ENCODE assay signal across 8 mouse cellular contexts in the genomic region with DNA sequence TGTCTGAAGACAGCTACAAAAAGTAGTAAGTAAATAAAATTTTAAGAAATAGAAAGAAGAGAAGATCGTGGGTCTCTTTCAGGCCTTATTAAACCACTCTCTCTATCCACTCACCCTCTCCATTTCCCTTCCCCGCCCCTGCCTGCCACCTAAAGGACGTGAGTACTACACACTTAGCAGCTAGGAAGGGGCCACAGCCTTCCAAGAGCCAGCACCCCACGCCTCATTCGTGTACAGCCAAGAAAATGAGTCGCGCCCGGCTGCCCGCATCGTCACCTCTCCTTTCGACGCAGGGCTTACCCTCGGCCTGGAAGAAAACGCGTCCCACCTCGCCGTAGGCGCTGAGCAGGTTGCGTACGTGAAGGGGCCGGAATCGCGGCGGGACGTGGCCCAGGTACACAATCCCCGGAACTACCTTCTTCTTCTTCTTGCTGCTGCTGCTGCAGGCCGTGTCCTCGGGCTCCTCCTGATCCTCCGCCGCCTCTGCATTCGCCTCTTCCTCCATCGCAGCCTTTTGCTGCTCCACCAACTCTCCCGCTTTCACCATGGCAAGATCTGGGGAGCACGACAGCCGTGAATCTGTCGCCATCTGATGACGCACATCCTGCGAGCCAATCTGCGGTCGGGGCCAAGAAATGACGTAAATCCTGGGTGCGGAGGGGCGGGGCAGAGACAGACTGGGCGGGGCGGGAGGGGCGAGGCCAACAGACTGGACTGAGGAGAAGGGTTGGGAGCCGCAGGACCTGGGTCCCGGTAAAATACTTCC. TPM values are rescaled to one million over a fixed set of nuclear protein-coding genes. Genes with fewer than 3 reads are reported as not detected.
DNase-seq lines count a peak whose midpoint lies in the region; ATAC-seq and TF ChIP-seq lines count a peak whose summit lies in the region.

A gene (minus strand): TSS at position 581 of the 766 bp plus-strand sequence.

- no peak for TF ChIP-seq EP300 in heart, adult 2 months (IDR thresholded peaks at IDR 0.05; ENCODE audit: insufficient read depth, low read depth, low read length)

- no peaks in the 10 kb centered on the region for H3K79me2 ChIP-seq in heart, adult 2 months (replicated peaks; ENCODE audit: control insufficient read depth, insufficient read depth, low read length)

- peak within 1 kb of the TSS; percentile 67 for H3K9ac ChIP-seq in embryonic facial prominence, embryonic 12.5 days
- H3K9ac ChIP-seq in heart, adult 2 months (ENCODE audit: low read depth, low read length): peak within 1 kb of the TSS; percentile 76
- peak within 1 kb of the TSS; percentile 86 for H3K9ac ChIP-seq in limb, embryonic 14.5 days (ENCODE audit: low read depth, low read length, severe bottlenecking)
- peak within 1 kb of the TSS; percentile 77 for H3K9ac ChIP-seq in midbrain, embryonic 16.5 days (ENCODE audit: low read depth, low read length)

- 0% methylated on average over 48 of the region's 48 CpGs for WGBS in embryonic facial prominence, embryonic 12.5 days
- WGBS in heart, adult 2 months: under 1% methylated on average over 48 of the region's 48 CpGs
- WGBS in kidney, adult 2 months: under 1% methylated on average over 48 of the region's 48 CpGs
- 1% methylated on average over 40 of the region's 48 CpGs for WGBS in limb, embryonic 14.5 days
- WGBS in midbrain, embryonic 16.5 days: under 1% methylated on average over 48 of the region's 48 CpGs
- 1% methylated on average over 48 of the region's 48 CpGs for WGBS in spleen, adult 2 months

- peaks cover 33% of the 10 kb centered on the region for H3K36me3 ChIP-seq in embryonic facial prominence, embryonic 12.5 days
- no peaks in the 10 kb centered on the region for H3K36me3 ChIP-seq in heart, adult 2 months (ENCODE audit: control insufficient read depth, insufficient read depth, low read length)
- no peaks in the 10 kb centered on the region; the same call in 1 of the 2 replicates for H3K36me3 ChIP-seq in kidney, adult 2 months (ENCODE audit: control insufficient read depth, insufficient read depth, low read length)
- peaks cover 35% of the 10 kb centered on the region for H3K36me3 ChIP-seq in limb, embryonic 14.5 days (ENCODE audit: control insufficient read depth, insufficient read depth, low read length)
- H3K36me3 ChIP-seq in midbrain, embryonic 16.5 days (ENCODE audit: control insufficient read depth, insufficient read depth, low read length): peaks cover 7% of the 10 kb centered on the region; the same call in 1 of the 2 replicates
- peaks cover 11% of the 10 kb centered on the region for H3K36me3 ChIP-seq in spleen, adult 2 months (ENCODE audit: control insufficient read depth, insufficient read depth, low read length)

- H3K27ac ChIP-seq in embryonic facial prominence, embryonic 12.5 days: peak within 1 kb of the TSS; percentile 65; the same call in 1 of the 2 replicates
- peak within 1 kb of the TSS; percentile 72 for H3K27ac ChIP-seq in heart, adult 2 months
- peak within 1 kb of the TSS; percentile 43; the same call in 1 of the 2 replicates for H3K27ac ChIP-seq in kidney, adult 2 months (ENCODE audit: insufficient read depth, low read depth, low read length)
- peak within 1 kb of the TSS; percentile 67 for H3K27ac ChIP-seq in limb, embryonic 14.5 days (replicated peaks; ENCODE audit: low read depth, low read length)
- peak within 1 kb of the TSS; percentile 73 for H3K27ac ChIP-seq in midbrain, embryonic 16.5 days (ENCODE audit: low read length)
- H3K27ac ChIP-seq in spleen, adult 2 months (ENCODE audit: insufficient read depth, low read length): peak within 1 kb of the TSS; percentile 69

- intact Hi-C loops in heart, adult 2 months (cut with DNase I): loop anchor here (1.0 to 5.0 kb wide), 3 partner anchors 55 to 339 kb away; a partner anchor contains a TSS

- H3K9me3 ChIP-seq in embryonic facial prominence, embryonic 12.5 days: no peaks in the 10 kb centered on the region
- H3K9me3 ChIP-seq in limb, embryonic 14.5 days (ENCODE audit: control insufficient read depth, low read length): no peaks in the 10 kb centered on the region
- no peaks in the 10 kb centered on the region for H3K9me3 ChIP-seq in midbrain, embryonic 16.5 days (replicated peaks; ENCODE audit: control insufficient read depth, low read length, poor library complexity, severe bottlenecking)

- peak within 1 kb of the TSS; percentile 75 for H3K4me2 ChIP-seq in embryonic facial prominence, embryonic 12.5 days (replicated peaks)
- peak within 1 kb of the TSS; percentile 90 for H3K4me2 ChIP-seq in limb, embryonic 14.5 days (replicated peaks; ENCODE audit: low read depth, low read length, severe bottlenecking)
- peak within 1 kb of the TSS; percentile 95 for H3K4me2 ChIP-seq in midbrain, embryonic 16.5 days (ENCODE audit: low read length)

- ATAC-seq in embryonic facial prominence, embryonic 12.5 days (ENCODE audit: insufficient number of reproducible peaks, insufficient read depth, low FRiP score, low TSS enrichment): peak; percentile 87
- peak; percentile 83 for ATAC-seq in limb, embryonic 14.5 days (ENCODE audit: low FRiP score, low read depth)
- peak; percentile 89 for ATAC-seq in midbrain, embryonic 16.5 days

- no peak for TF ChIP-seq CTCF in heart, adult 2 months (IDR thresholded peaks at IDR 0.05)
- no peak for TF ChIP-seq CTCF in kidney, adult 2 months (conservative IDR thresholded peaks at IDR 0.05; ENCODE audit: insufficient read depth, insufficient read length, low read depth, low read length)
- TF ChIP-seq CTCF in spleen, adult 2 months (IDR thresholded peaks at IDR 0.05; ENCODE audit: extremely low read depth, insufficient read depth, insufficient read length, insufficient replicate concordance): no peak

- H3K4me1 ChIP-seq in embryonic facial prominence, embryonic 12.5 days: peaks cover 13% of the 10 kb centered on the region; the same call in 1 of the 2 replicates
- peaks cover 1% of the 10 kb centered on the region; the same call in 1 of the 2 replicates for H3K4me1 ChIP-seq in heart, adult 2 months (ENCODE audit: control insufficient read depth, insufficient read depth, low read length)
- H3K4me1 ChIP-seq in kidney, adult 2 months (ENCODE audit: control insufficient read depth, insufficient read depth, low read length): no peaks in the 10 kb centered on the region; the same call in 1 of the 2 replicates
- H3K4me1 ChIP-seq in limb, embryonic 14.5 days (ENCODE audit: control insufficient read depth, insufficient read depth, low read length): peaks cover 7% of the 10 kb centered on the region; the same call in 1 of the 2 replicates
- peaks cover 14% of the 10 kb centered on the region for H3K4me1 ChIP-seq in midbrain, embryonic 16.5 days (ENCODE audit: control insufficient read depth, insufficient read depth, low read length)
- peaks cover 2% of the 10 kb centered on the region; the same call in 1 of the 2 replicates for H3K4me1 ChIP-seq in spleen, adult 2 months (ENCODE audit: control insufficient read depth, insufficient read depth, insufficient read length)

- H3K27me3 ChIP-seq in embryonic facial prominence, embryonic 12.5 days: no peaks in the 10 kb centered on the region
- no peaks in the 10 kb centered on the region for H3K27me3 ChIP-seq in heart, adult 2 months (ENCODE audit: control insufficient read depth, insufficient read depth, low read length)
- H3K27me3 ChIP-seq in kidney, adult 2 months (replicated peaks; ENCODE audit: control insufficient read depth, insufficient read depth, low read length): no peaks in the 10 kb centered on the region
- no peaks in the 10 kb centered on the region for H3K27me3 ChIP-seq in limb, embryonic 14.5 days (ENCODE audit: control insufficient read depth, insufficient read depth, low read length)
- H3K27me3 ChIP-seq in midbrain, embryonic 16.5 days (ENCODE audit: control insufficient read depth, insufficient read depth, low read depth, low read length): no peaks in the 10 kb centered on the region
- no peaks in the 10 kb centered on the region for H3K27me3 ChIP-seq in spleen, adult 2 months (ENCODE audit: control insufficient read depth, insufficient read depth, low read length)

- H3K4me3 ChIP-seq in embryonic facial prominence, embryonic 12.5 days: peak within 1 kb of the TSS; percentile 62
- H3K4me3 ChIP-seq in heart, adult 2 months: peak within 1 kb of the TSS; percentile 74
- H3K4me3 ChIP-seq in kidney, adult 2 months (ENCODE audit: insufficient read depth, low read depth, low read length): peak within 1 kb of the TSS; percentile 73
- H3K4me3 ChIP-seq in limb, embryonic 14.5 days (replicated peaks; ENCODE audit: low read length): peak within 1 kb of the TSS; percentile 93
- H3K4me3 ChIP-seq in midbrain, embryonic 16.5 days (ENCODE audit: low read depth, low read length): peak within 1 kb of the TSS; percentile 74
- H3K4me3 ChIP-seq in spleen, adult 2 months (ENCODE audit: extremely low read depth, insufficient read depth, insufficient read length): peak within 1 kb of the TSS; percentile 89

- peak; percentile 85 for TF ChIP-seq POLR2A in heart, adult 2 months (IDR thresholded peaks at IDR 0.05; ENCODE audit: insufficient read depth, low read depth, low read length)
- peak; percentile 45 for TF ChIP-seq POLR2A in kidney, adult 2 months (IDR thresholded peaks at IDR 0.05; ENCODE audit: low read depth, low read length)
- peak; percentile 23; the same call in 1 of the 2 replicates for TF ChIP-seq POLR2A in limb, embryonic 14.5 days (IDR thresholded peaks at IDR 0.05; ENCODE audit: borderline replicate concordance, extremely low read depth, insufficient read depth, insufficient read length)
- peak; percentile 32; the same call in 1 of the 2 replicates for TF ChIP-seq POLR2A in spleen, adult 2 months (IDR thresholded peaks at IDR 0.05; ENCODE audit: low read depth, low read length)

- peak; percentile 95 for DNase-seq in 3T3-L1 (ENCODE audit: low read depth, low spot score)
- DNase-seq in adrenal gland, postnatal 36 days: peak; percentile 93 to 94
- peak; percentile 89 to 94 for DNase-seq in heart, adult 2 months
- peak; percentile 95 for DNase-seq in kidney, adult 2 months
- DNase-seq in limb, embryonic 14.5 days (ENCODE audit: low spot score): peak; percentile 91
- peak; percentile 88 to 89 for DNase-seq in spleen, adult 2 months (ENCODE audit: low read depth in 1 of 2, low spot score in 2 of 2)

RNA-seq across cellular contexts. Expression of the gene that starts here (rescaled TPM):
- total RNA-seq in adrenal gland, postnatal 36 days (2021): 1 to 10 TPM; 6.9 to 8.3 TPM
- polyA plus RNA-seq in embryonic facial prominence, embryonic 12.5 days (2016; fragmentation: Nextera tagmentation; extraction: Ambion mirVana): 12.9 and 13.9 TPM in 2 replicates
- 1 to 10 TPM; 3.9 to 5.1 TPM for total RNA-seq in heart, adult 2 months (2021)
- 2.4 and 3.1 TPM in 2 replicates for polyA plus RNA-seq in heart, adult 2 months (2012; rRNA removed)
- polyA plus RNA-seq in kidney, adult 2 months (2012; rRNA removed): 3.3 and 3.9 TPM in 2 replicates
- polyA plus RNA-seq in limb, embryonic 14.5 days (2012; rRNA removed): 6.9 and 9.9 TPM in 2 replicates
- 12.0 and 12.2 TPM in 2 replicates for polyA plus RNA-seq in limb, embryonic 14.5 days (2014; fragmentation: Nextera tagmentation; extraction: Ambion mirVana)
- polyA plus RNA-seq in midbrain, embryonic 16.5 days (2015; fragmentation: Nextera tagmentation; extraction: Ambion mirVana): 9.1 and 11.0 TPM in 2 replicates
- polyA plus RNA-seq in spleen, adult 2 months (2012; rRNA removed): 1.8 TPM in 2 replicates

Comparison
In these comparisons a context has a peak if more than half of its experiments do, and no peak if none do; other contexts are left out.
1. Peak in every context shown above with its lines: DNase-seq, ATAC-seq, H3K4me3 ChIP-seq and H3K27ac ChIP-seq.
2. POLR2A ChIP-seq: peak in every context shown above with its lines; median percentile 85 in heart, adult 2 months; 45 in kidney, adult 2 months; 32 in spleen, adult 2 months; 23 in limb, embryonic 14.5 days.